Mouse (Mus musculus) ovary, adult 10 weeks (tissue): ENCODE results near the gene Vmn1r126. TPM values are rescaled to one million over a fixed set of nuclear protein-coding genes. Genes with fewer than 3 reads are reported as not detected.

Source experiments
- polyA plus RNA-seq: library from polyadenylated mRNA; stranded (reverse); fragments of 350-450 nt; fragmentation: Illumina TruSeq; extraction: RNeasy Lipid Tissue Mini Kit (QIAGEN cat#74804); gene quantifications from one replicate; pipeline ENCODE4 v1.2.3, GENCODE M21; 2014

The Vmn1r126 gene
- polyA plus RNA-seq, result not detected

GRCm38 (mm10) chr7:21301367-21301766 is at the start of gene Vmn1r126:
Gene Vmn1r126 (minus strand): TSS chr7:21301467.

GRCm38 (mm10) chr7:21349073-21349472 is 47.8 kb upstream of the Vmn1r126 start, which contains the start of gene Vmn1r128:
Gene Vmn1r128 (plus strand): TSS chr7:21349373.

GRCm38 (mm10) chr7:21319761-21320160 is 18.5 kb upstream of the Vmn1r126 start, which contains the start of gene Vmn1r127:
Gene Vmn1r127 (minus strand): TSS chr7:21319861.

GRCm38 (mm10) chr7:21271879-21272278 is 29.4 kb downstream of the Vmn1r126 start, which contains the start of gene Vmn1r125:
Gene Vmn1r125 (plus strand): TSS chr7:21272179.

GRCm38 (mm10) chr7:21260517-21260916 is 40.8 kb downstream of the Vmn1r126 start, which contains the start of gene Vmn1r124:
Gene Vmn1r124 (minus strand): TSS chr7:21260617.

Other genes with a start within 250 kb of the Vmn1r126 start
- gene Vmn1r120, start 247.7 kb downstream of the Vmn1r126 start, polyA plus RNA-seq, result not detected
- not detected for gene Vmn1r121, start 203.0 kb downstream of the Vmn1r126 start, polyA plus RNA-seq
- gene Vmn1r122, start 167.3 kb downstream of the Vmn1r126 start, polyA plus RNA-seq, result not detected
- not detected for gene Vmn1r123, start 139.3 kb downstream of the Vmn1r126 start, polyA plus RNA-seq
- not detected for gene Gm5157, start 111.0 kb downstream of the Vmn1r126 start, polyA plus RNA-seq
- gene Vmn1r124, start 40.9 kb downstream of the Vmn1r126 start, polyA plus RNA-seq, result not detected
- gene Vmn1r125, start 29.3 kb downstream of the Vmn1r126 start, polyA plus RNA-seq, result not detected
- gene Vmn1r127, start 18.4 kb upstream of the Vmn1r126 start, polyA plus RNA-seq, result not detected
- not detected for gene Vmn1r128, start 47.9 kb upstream of the Vmn1r126 start, polyA plus RNA-seq
- gene Vmn1r129, start 59.8 kb upstream of the Vmn1r126 start, polyA plus RNA-seq, result not detected
- gene Gm6882, start 131.3 kb upstream of the Vmn1r126 start, polyA plus RNA-seq, result not detected
- not detected for gene Vmn1r130, start 210.3 kb upstream of the Vmn1r126 start, polyA plus RNA-seq
- not detected for gene Vmn1r131, start 244.6 kb upstream of the Vmn1r126 start, polyA plus RNA-seq